Mouse (Mus musculus): ENCODE data around the gene 4921504E06Rik. TPM values are rescaled to one million over a fixed set of nuclear protein-coding genes. Genes with fewer than 3 reads are reported as not detected.

The 4921504E06Rik gene
- total RNA-seq, 1 experiment from 2014 or later, result 0.23 TPM

DNA sequence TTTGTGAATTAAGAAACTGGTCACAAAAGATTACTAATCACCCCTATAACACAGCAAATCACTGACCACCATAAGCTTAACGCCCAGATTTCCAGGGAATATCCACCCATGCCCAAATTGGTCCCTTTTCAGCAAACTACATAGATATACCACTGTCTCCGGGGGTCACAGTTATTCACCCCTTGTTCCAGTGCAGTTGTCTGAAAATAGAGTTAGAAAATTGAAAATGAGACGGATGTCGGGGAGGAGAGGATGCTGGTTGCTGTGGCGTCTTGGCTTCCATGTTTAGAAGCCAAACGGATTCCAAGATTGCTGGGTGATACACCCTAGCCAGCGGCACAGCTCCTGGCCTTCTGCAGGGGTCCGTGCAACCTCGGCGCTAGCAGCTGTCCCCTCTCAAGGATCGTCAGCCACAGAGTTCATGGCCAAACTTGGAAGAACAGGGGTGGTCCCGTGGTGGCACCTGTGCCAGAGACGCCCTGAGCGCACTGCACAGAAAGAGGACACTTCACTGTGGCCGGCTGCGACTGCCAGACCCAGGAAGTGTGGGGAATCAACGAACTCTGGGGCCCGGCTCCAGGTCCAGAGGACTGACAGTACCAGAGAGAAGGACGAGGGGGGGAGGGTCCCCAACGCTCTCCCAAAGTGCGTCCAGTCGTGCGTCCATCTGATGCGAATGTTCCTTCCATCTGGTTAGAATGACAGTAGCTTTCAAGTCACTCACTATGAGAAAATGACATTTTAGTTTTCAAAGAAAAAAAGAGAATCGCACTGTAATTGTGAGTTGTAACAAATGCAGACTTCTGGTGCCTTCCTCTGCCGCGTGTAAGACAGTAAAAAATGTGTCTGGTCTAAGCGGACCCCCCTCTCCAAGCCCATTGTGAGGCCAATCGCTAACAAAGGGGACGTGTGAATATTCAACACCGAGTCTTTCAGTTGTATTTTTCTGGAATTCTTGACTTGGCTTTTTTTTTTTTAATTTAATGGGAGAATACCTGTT, 123.7 kb downstream of the 4921504E06Rik start:
- ATAC-seq (replicated peaks; ENCODE audit: low read depth, poor library complexity, severe bottlenecking), result no peak

GRCm38 (mm10) chr2:19429031-19429430, 124.7 kb downstream of the 4921504E06Rik start:
- ATAC-seq (replicated peaks; ENCODE audit: low read depth, poor library complexity, severe bottlenecking), result peak; percentile 87

GRCm38 (mm10) chr2:19423086-19423485, 130.6 kb downstream of the 4921504E06Rik start:
- ATAC-seq (replicated peaks; ENCODE audit: low read depth, poor library complexity, severe bottlenecking), result no peak

DNA sequence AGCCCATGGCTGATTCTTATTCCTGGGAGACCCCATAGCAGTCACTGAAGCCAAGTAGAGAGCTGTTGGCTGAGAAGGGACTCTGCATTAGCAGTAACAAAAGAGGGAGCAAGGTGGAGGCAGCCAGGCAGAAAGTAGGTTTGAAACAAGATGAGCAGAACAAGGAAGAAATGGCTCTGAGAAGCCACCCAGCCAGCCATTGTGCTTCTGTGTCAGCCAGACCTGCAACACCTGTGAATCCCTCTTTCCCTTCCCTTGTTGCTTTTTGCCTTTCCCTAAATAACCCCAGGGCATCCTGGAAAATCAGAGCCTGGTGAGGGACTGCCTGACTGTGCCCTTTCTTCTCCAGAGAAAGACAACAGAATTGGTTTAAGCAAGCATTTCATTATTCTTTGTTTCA, 131.5 kb downstream of the 4921504E06Rik start:
- no peak for ATAC-seq (replicated peaks; ENCODE audit: low read depth, poor library complexity, severe bottlenecking)

- no peak for ATAC-seq (replicated peaks; ENCODE audit: low read depth, poor library complexity, severe bottlenecking)
Measured at GRCm38 (mm10) chr2:19419686-19420345, 133.9 kb downstream of the 4921504E06Rik start.

GRCm38 (mm10) chr2:19416066-19416465, 137.6 kb downstream of the 4921504E06Rik start:
- no peak for ATAC-seq (replicated peaks; ENCODE audit: low read depth, poor library complexity, severe bottlenecking)

DNA sequence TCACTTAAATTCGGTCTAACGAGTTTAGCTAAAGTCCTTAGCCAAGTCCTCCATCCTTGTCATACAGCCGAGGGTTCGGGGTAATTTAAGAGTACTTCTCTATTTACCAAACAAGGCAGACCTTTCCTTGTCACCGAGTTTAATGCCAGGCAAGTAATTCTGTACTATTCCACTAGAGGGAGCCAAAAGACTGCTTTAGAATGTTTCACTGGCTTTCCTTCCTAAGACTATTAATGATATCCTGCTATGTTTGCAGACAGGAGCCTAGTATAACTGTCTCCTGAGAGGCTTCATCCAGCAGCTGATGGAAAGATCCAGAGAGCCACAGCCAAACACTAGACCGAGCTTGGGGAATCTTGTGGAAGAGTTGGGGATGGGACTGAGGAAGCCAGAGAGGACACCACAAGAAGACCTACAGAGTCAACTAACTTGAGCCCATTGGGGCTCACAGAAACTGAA, 138.6 kb downstream of the 4921504E06Rik start:
- peak; percentile 95 for ATAC-seq (replicated peaks; ENCODE audit: low read depth, poor library complexity, severe bottlenecking)

GRCm38 (mm10) chr2:19414222-19414965, 139.3 kb downstream of the 4921504E06Rik start:
- peak; percentile 70 for ATAC-seq (replicated peaks; ENCODE audit: low read depth, poor library complexity, severe bottlenecking)

Other genes starting within 250 kb of the 4921504E06Rik start
- gene Msrb2, start 182.5 kb downstream of the 4921504E06Rik start, total RNA-seq (2017), result 13.6 and 20.0 TPM in 2 replicates
- not detected in 2 replicates for gene Ptf1a, start 108.3 kb downstream of the 4921504E06Rik start, total RNA-seq (2017)
- 4.0 and 8.9 TPM in 2 replicates for gene Otud1, start 103.8 kb upstream of the 4921504E06Rik start, total RNA-seq (2017)

All from common myeloid progenitor, adult 5-6 weeks (primary cell).